Mouse (Mus musculus): ENCODE results near the gene Ube2a. TPM values are rescaled to one million over a fixed set of nuclear protein-coding genes. Genes with fewer than 3 reads are reported as not detected.

The Ube2a gene
- polyA plus RNA-seq, 1 experiment: 52.1 TPM

GRCm38 (mm10) chrX:36830271-36830670, 43.4 kb upstream of the Ube2a start:
- no peaks in the 10 kb centered on the region for H3K79me2 ChIP-seq (ENCODE audit: control insufficient read depth, insufficient read depth)
- no peak overlapping the region for H3ac ChIP-seq (ENCODE audit: control insufficient read depth, insufficient read length)
- H3K4me3 ChIP-seq: no peak overlapping the region
- H3K4me2 ChIP-seq (ENCODE audit: low read depth): no peak overlapping the region
- H3K27me3 ChIP-seq (ENCODE audit: control insufficient read depth, insufficient read depth, insufficient read length): no peaks in the 10 kb centered on the region
- no peaks in the 10 kb centered on the region for H3K36me3 ChIP-seq (ENCODE audit: control insufficient read depth, insufficient read depth)
- TF ChIP-seq REST (IDR thresholded peaks at IDR 0.05; ENCODE audit: insufficient read depth, insufficient read length) (no peak), POLR2AphosphoS2 (IDR thresholded peaks at IDR 0.05; ENCODE audit: insufficient read length, low read depth) (no peak), USF1 (IDR thresholded peaks at IDR 0.05; ENCODE audit: low read depth) (no peak), MYOD1 (IDR thresholded peaks at IDR 0.05; ENCODE audit: control insufficient read depth in 1 of 3, insufficient read length in 2 of 3, low read depth in 2 of 3) (no peak), MYOG (IDR thresholded peaks at IDR 0.05; ENCODE audit: control insufficient read depth in 1 of 3, insufficient read depth in 1 of 3, insufficient read length in 2 of 3, low read depth in 2 of 3) (no peak), SRF (IDR thresholded peaks at IDR 0.05; ENCODE audit: control insufficient read depth, insufficient read length, low read depth) (no peak)

- no peak overlapping the region for H3ac ChIP-seq (ENCODE audit: control insufficient read depth, insufficient read length)
- H3K4me2 ChIP-seq (ENCODE audit: low read depth): peak overlapping the region; percentile 27
- no peaks in the 10 kb centered on the region for H3K79me2 ChIP-seq (ENCODE audit: control insufficient read depth, insufficient read depth)
- no peaks in the 10 kb centered on the region for H3K36me3 ChIP-seq (ENCODE audit: control insufficient read depth, insufficient read depth)
- no peaks in the 10 kb centered on the region for H3K27me3 ChIP-seq (ENCODE audit: control insufficient read depth, insufficient read depth, insufficient read length)
- H3K4me3 ChIP-seq: no peak overlapping the region
- TF ChIP-seq MAX (IDR thresholded peaks at IDR 0.05; ENCODE audit: low read depth): no peak
- TF ChIP-seq CEBPB (IDR thresholded peaks at IDR 0.05; ENCODE audit: insufficient read depth, poor library complexity, severe bottlenecking): no peak
- TF ChIP-seq MYOD1 (IDR thresholded peaks at IDR 0.05; ENCODE audit: control insufficient read depth in 1 of 3, insufficient read length in 2 of 3, low read depth in 2 of 3): peak in 2 of 3 experiments; percentile 39 to 63
- no peak for TF ChIP-seq TCF3 (IDR thresholded peaks at IDR 0.05; ENCODE audit: insufficient read length, low read depth)
Observed at GRCm38 (mm10) chrX:36831632-36832031, 42.1 kb upstream of the Ube2a start.

GRCm38 (mm10) chrX:36833397-36834084, 40.2 kb upstream of the Ube2a start:
- Histone ChIP-seq H3K4me2 (ENCODE audit: low read depth) (no peak overlapping the region), H3K4me3 (no peak overlapping the region), H3K79me2 (ENCODE audit: control insufficient read depth, insufficient read depth) (no peaks in the 10 kb centered on the region), H3K27me3 (ENCODE audit: control insufficient read depth, insufficient read depth, insufficient read length) (no peaks in the 10 kb centered on the region), H3K36me3 (ENCODE audit: control insufficient read depth, insufficient read depth) (no peaks in the 10 kb centered on the region), H3ac (ENCODE audit: control insufficient read depth, insufficient read length) (no peak overlapping the region)
- no peak for TF ChIP-seq MYOD1 (IDR thresholded peaks at IDR 0.05; ENCODE audit: control insufficient read depth in 1 of 3, insufficient read length in 2 of 3, low read depth in 2 of 3)
- TF ChIP-seq SRF (IDR thresholded peaks at IDR 0.05; ENCODE audit: control insufficient read depth, insufficient read length, low read depth): no peak
- no peak for TF ChIP-seq E2F4 (IDR thresholded peaks at IDR 0.05; ENCODE audit: insufficient read depth)
- no peak for TF ChIP-seq REST (IDR thresholded peaks at IDR 0.05; ENCODE audit: insufficient read depth, insufficient read length)
- no peak for TF ChIP-seq POLR2A (IDR thresholded peaks at IDR 0.05; ENCODE audit: insufficient read length, low read depth)
- TF ChIP-seq MYOG (IDR thresholded peaks at IDR 0.05; ENCODE audit: control insufficient read depth in 1 of 3, insufficient read depth in 1 of 3, insufficient read length in 2 of 3, low read depth in 2 of 3): no peak
- TF ChIP-seq CEBPB (IDR thresholded peaks at IDR 0.05; ENCODE audit: insufficient read depth, poor library complexity, severe bottlenecking): no peak
- no peak for TF ChIP-seq TCF12 (IDR thresholded peaks at IDR 0.05; ENCODE audit: insufficient read depth, poor library complexity, severe bottlenecking)
- no peak for TF ChIP-seq USF1 (IDR thresholded peaks at IDR 0.05; ENCODE audit: low read depth)
- no peak for TF ChIP-seq MAX (IDR thresholded peaks at IDR 0.05; ENCODE audit: low read depth)
- TF ChIP-seq POLR2AphosphoS2 (IDR thresholded peaks at IDR 0.05; ENCODE audit: insufficient read length, low read depth): no peak
- no peak for TF ChIP-seq TCF3 (IDR thresholded peaks at IDR 0.05; ENCODE audit: insufficient read length, low read depth)

- no peak overlapping the region for H3ac ChIP-seq (ENCODE audit: control insufficient read depth, insufficient read length)
- H3K4me3 ChIP-seq: no peak overlapping the region
- H3K4me2 ChIP-seq (ENCODE audit: low read depth): no peak overlapping the region
- H3K79me2 ChIP-seq (ENCODE audit: control insufficient read depth, insufficient read depth): no peaks in the 10 kb centered on the region
- no peaks in the 10 kb centered on the region for H3K27me3 ChIP-seq (ENCODE audit: control insufficient read depth, insufficient read depth, insufficient read length)
- no peaks in the 10 kb centered on the region for H3K36me3 ChIP-seq (ENCODE audit: control insufficient read depth, insufficient read depth)
- TF ChIP-seq REST (IDR thresholded peaks at IDR 0.05; ENCODE audit: insufficient read depth, insufficient read length) (no peak), CEBPB (IDR thresholded peaks at IDR 0.05; ENCODE audit: insufficient read depth, poor library complexity, severe bottlenecking) (no peak), MYOG (IDR thresholded peaks at IDR 0.05; ENCODE audit: control insufficient read depth in 1 of 3, insufficient read depth in 1 of 3, insufficient read length in 2 of 3, low read depth in 2 of 3) (no peak), E2F4 (IDR thresholded peaks at IDR 0.05; ENCODE audit: insufficient read depth) (no peak)
Observed at GRCm38 (mm10) chrX:36837069-36837676, 36.5 kb upstream of the Ube2a start.

GRCm38 (mm10) chrX:36839391-36839790, 34.3 kb upstream of the Ube2a start:
- Histone ChIP-seq H3K4me3 (no peak overlapping the region), H3K36me3 (ENCODE audit: control insufficient read depth, insufficient read depth) (no peaks in the 10 kb centered on the region), H3K4me2 (ENCODE audit: low read depth) (no peak overlapping the region), H3K79me2 (ENCODE audit: control insufficient read depth, insufficient read depth) (no peaks in the 10 kb centered on the region), H3K27me3 (ENCODE audit: control insufficient read depth, insufficient read depth, insufficient read length) (no peaks in the 10 kb centered on the region), H3ac (ENCODE audit: control insufficient read depth, insufficient read length) (no peak overlapping the region)
- TF ChIP-seq POLR2AphosphoS2 (IDR thresholded peaks at IDR 0.05; ENCODE audit: insufficient read length, low read depth): no peak
- TF ChIP-seq CEBPB (IDR thresholded peaks at IDR 0.05; ENCODE audit: insufficient read depth, poor library complexity, severe bottlenecking): no peak
- no peak for TF ChIP-seq TCF3 (IDR thresholded peaks at IDR 0.05; ENCODE audit: insufficient read length, low read depth)
- TF ChIP-seq MYOD1 (IDR thresholded peaks at IDR 0.05; ENCODE audit: control insufficient read depth in 1 of 3, insufficient read length in 2 of 3, low read depth in 2 of 3): no peak
- TF ChIP-seq MYOG (IDR thresholded peaks at IDR 0.05; ENCODE audit: control insufficient read depth in 1 of 3, insufficient read depth in 1 of 3, insufficient read length in 2 of 3, low read depth in 2 of 3): no peak
- no peak for TF ChIP-seq SRF (IDR thresholded peaks at IDR 0.05; ENCODE audit: control insufficient read depth, insufficient read length, low read depth)
- no peak for TF ChIP-seq MAX (IDR thresholded peaks at IDR 0.05; ENCODE audit: low read depth)
- no peak for TF ChIP-seq POLR2A (IDR thresholded peaks at IDR 0.05; ENCODE audit: insufficient read length, low read depth)
- no peak for TF ChIP-seq USF1 (IDR thresholded peaks at IDR 0.05; ENCODE audit: low read depth)
- no peak for TF ChIP-seq E2F4 (IDR thresholded peaks at IDR 0.05; ENCODE audit: insufficient read depth)
- TF ChIP-seq TCF12 (IDR thresholded peaks at IDR 0.05; ENCODE audit: insufficient read depth, poor library complexity, severe bottlenecking): no peak
- no peak for TF ChIP-seq REST (IDR thresholded peaks at IDR 0.05; ENCODE audit: insufficient read depth, insufficient read length)
